Mouse (Mus musculus) olfactory bulb, adult 2 months (tissue): Measurements from ENCODE around the gene Tas2r144.

Experiments
- CTCF ChIP-seq: fragments of 200-500 bp; IDR thresholded peaks from 2 replicates; pipeline ENCODE4 v1.5.1; 2012; ENCODE audit warnings: low read depth, mild to moderate bottlenecking, low read length, moderate library complexity; ENCODE audit not compliant: insufficient read depth
- POLR2A ChIP-seq: fragments of 200-500 bp; IDR thresholded peaks from 2 replicates; pipeline ENCODE4 v1.6.1; 2012; ENCODE audit warnings: mild to moderate bottlenecking, low read depth, low read length, moderate library complexity; ENCODE audit not compliant: insufficient read depth

- TF ChIP-seq CTCF = no peak
- TF ChIP-seq POLR2A = no peak
Measured at GRCm38 (mm10) chr6:42197710-42198109, 17.4 kb upstream of the Tas2r144 start.
